In the genomic region with DNA sequence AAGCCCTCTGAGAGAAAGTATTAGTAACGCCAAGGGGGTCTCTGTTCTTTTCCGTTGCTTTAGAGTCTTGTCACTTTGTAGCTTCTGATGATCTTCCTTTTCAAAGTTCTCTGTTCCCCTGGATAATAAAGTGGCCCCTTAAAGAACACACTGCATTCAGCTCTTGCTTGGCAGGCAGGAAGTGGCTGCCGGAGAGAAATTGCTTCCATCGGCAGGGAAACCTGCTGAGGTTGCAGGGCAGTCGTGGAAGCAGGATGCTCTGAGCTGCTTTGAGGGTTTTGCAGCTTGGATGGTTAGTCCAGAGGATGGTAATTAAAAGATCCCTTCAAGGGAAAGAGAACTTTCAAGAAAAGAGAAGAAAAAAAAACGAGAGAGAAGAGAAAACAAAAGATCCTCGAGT, we compare ENCODE assay signal across 13 mouse cellular contexts. TPM values are rescaled to one million over a fixed set of nuclear protein-coding genes. Genes with fewer than 3 reads are reported as not detected.
DNase-seq lines count a peak whose midpoint lies in the region; ATAC-seq and TF ChIP-seq lines count a peak whose summit lies in the region.
"Had no signal": no experiment of that assay in that cellular context is flagged by ENCODE, and none has a peak within 500 bp of the region (broad histone marks: within the 10 kb centered on the region; RNA-seq: fewer than 3 reads in every experiment).

No protein-coding gene starts in this region.

- peak overlapping the region; percentile 35 for H3K4me2 ChIP-seq in embryonic facial prominence, embryonic 13.5 days
- H3K4me2 ChIP-seq: hindbrain, embryonic 15.5 days; limb, embryonic 15.5 days had no signal

- WGBS in embryonic facial prominence, embryonic 13.5 days, result 25% methylated on average over 7 of the region's 7 CpGs
- 46% methylated on average over 7 of the region's 7 CpGs for WGBS in limb, embryonic 10.5 days
- WGBS in cerebellum, adult 2 months, result 51% methylated on average over 7 of the region's 7 CpGs

- no peaks in the 10 kb centered on the region for H3K9me3 ChIP-seq in embryonic facial prominence, embryonic 13.5 days
- no peaks in the 10 kb centered on the region for H3K9me3 ChIP-seq in limb, embryonic 10.5 days (replicated peaks)
- H3K9me3 ChIP-seq: hindbrain, embryonic 15.5 days; limb, embryonic 15.5 days had no signal

- TF ChIP-seq POLR2A in cerebellum, adult 2 months (IDR thresholded peaks at IDR 0.05; ENCODE audit: borderline replicate concordance, insufficient read depth, low read length), result no peak

- DNase-seq in adrenal gland, postnatal 10 days, result peak; percentile 7
- DNase-seq in adrenal gland, adult (ENCODE audit: inconsistent age in 2 of 2, low spot score in 1 of 2), result no peak
- peak; percentile 25 for DNase-seq in layer of hippocampus, adult 9-11 months
- no peak for DNase-seq in layer of hippocampus, postnatal 25 days (ENCODE audit: extremely low spot score in 1 of 2, low spot score in 1 of 2)
- no peak for DNase-seq in limb, embryonic 10.5 days (ENCODE audit: low spot score)
- no peak for DNase-seq in cerebellum, adult 2 months
- no peak for DNase-seq in B cell, adult 2 months
- DNase-seq: right cerebral cortex, postnatal 14 days had no signal

- H3K4me1 ChIP-seq in embryonic facial prominence, embryonic 13.5 days, result 0 out of 2 replicates have a peak, but pooled peaks cover 3% of the 10 kb centered on the region
- peaks cover 10% of the 10 kb centered on the region for H3K4me1 ChIP-seq in limb, embryonic 10.5 days
- H3K4me1 ChIP-seq in cerebellum, adult 2 months (ENCODE audit: control insufficient read depth, insufficient read depth, low read length), result no peaks in the 10 kb centered on the region
- H3K4me1 ChIP-seq: hindbrain, embryonic 15.5 days; limb, embryonic 15.5 days had no signal

- no peak overlapping the region for H3K27ac ChIP-seq in embryonic facial prominence, embryonic 13.5 days
- H3K27ac ChIP-seq in limb, embryonic 10.5 days, result peak overlapping the region; percentile 14; the same call in 1 of the 2 replicates
- no peak overlapping the region for H3K27ac ChIP-seq in cerebellum, adult 2 months (ENCODE audit: insufficient read depth, low read length)
- H3K27ac ChIP-seq: hindbrain, embryonic 15.5 days; limb, embryonic 15.5 days had no signal

- no peak for TF ChIP-seq CTCF in cerebellum, adult 2 months (IDR thresholded peaks at IDR 0.05; ENCODE audit: borderline replicate concordance, insufficient read depth, low read depth, low read length)

- no peaks in the 10 kb centered on the region for H3K27me3 ChIP-seq in embryonic facial prominence, embryonic 13.5 days
- H3K27me3 ChIP-seq in limb, embryonic 10.5 days (ENCODE audit: low read depth, poor library complexity, severe bottlenecking), result no peaks in the 10 kb centered on the region
- no peaks in the 10 kb centered on the region for H3K27me3 ChIP-seq in cerebellum, adult 2 months (ENCODE audit: control insufficient read depth, insufficient read depth, low read length)
- H3K27me3 ChIP-seq: hindbrain, embryonic 15.5 days; limb, embryonic 15.5 days; Patski had no signal

- no peak overlapping the region for H3K4me3 ChIP-seq in embryonic facial prominence, embryonic 13.5 days
- no peak overlapping the region for H3K4me3 ChIP-seq in limb, embryonic 10.5 days
- no peak overlapping the region for H3K4me3 ChIP-seq in cerebellum, adult 2 months (replicated peaks; ENCODE audit: insufficient read depth, low read depth, low read length)
- H3K4me3 ChIP-seq: hindbrain, embryonic 15.5 days; limb, embryonic 15.5 days had no signal

- no peaks in the 10 kb centered on the region for H3K36me3 ChIP-seq in embryonic facial prominence, embryonic 13.5 days
- H3K36me3 ChIP-seq in limb, embryonic 10.5 days, result no peaks in the 10 kb centered on the region
- H3K36me3 ChIP-seq: hindbrain, embryonic 15.5 days; limb, embryonic 15.5 days had no signal

- H3K9ac ChIP-seq in embryonic facial prominence, embryonic 13.5 days, result no peak overlapping the region; the same call in 1 of the 2 replicates
- H3K9ac ChIP-seq: hindbrain, embryonic 15.5 days; limb, embryonic 15.5 days had no signal

- no peak for ATAC-seq in embryonic facial prominence, embryonic 13.5 days (ENCODE audit: insufficient number of reproducible peaks, insufficient read depth, low FRiP score, low TSS enrichment, low read depth)
- ATAC-seq: midbrain, embryonic 16.5 days; Patski had no signal

RNA-seq across cellular contexts. Expression of gene Nrip1, which starts 33.3 kb away (rescaled TPM):
- total RNA-seq in adrenal gland, postnatal 10 days (2021), result 10 to 100 TPM; 45.2 to 64.7 TPM
- total RNA-seq in layer of hippocampus, postnatal 25 days (2021), result 10 to 100 TPM; 61.2 to 63.5 TPM
- 42.6 and 45.0 TPM in 2 replicates for polyA plus RNA-seq in embryonic facial prominence, embryonic 13.5 days (2015; fragmentation: Nextera tagmentation; extraction: Ambion mirVana)
- polyA plus RNA-seq in limb, embryonic 10.5 days (2016; fragmentation: Nextera tagmentation; extraction: Ambion mirVana), result 37.3 and 37.9 TPM in 2 replicates
- polyA plus RNA-seq in cerebellum, adult 2 months (2012; rRNA removed), result 11.3 and 12.8 TPM in 2 replicates

Comparison
In these comparisons a context has a peak if more than half of its experiments do, and no peak if none do; other contexts are left out.
1. DNase-seq: peak in adrenal gland, postnatal 10 days (single experiment) and layer of hippocampus, adult 9-11 months (single experiment); none in adrenal gland, adult (0 of 2), layer of hippocampus, postnatal 25 days (0 of 2), limb, embryonic 10.5 days (single experiment), cerebellum, adult 2 months (0 of 2) and B cell, adult 2 months (0 of 2).